Mouse (Mus musculus): ENCODE results near the gene Gm853.

DNA sequence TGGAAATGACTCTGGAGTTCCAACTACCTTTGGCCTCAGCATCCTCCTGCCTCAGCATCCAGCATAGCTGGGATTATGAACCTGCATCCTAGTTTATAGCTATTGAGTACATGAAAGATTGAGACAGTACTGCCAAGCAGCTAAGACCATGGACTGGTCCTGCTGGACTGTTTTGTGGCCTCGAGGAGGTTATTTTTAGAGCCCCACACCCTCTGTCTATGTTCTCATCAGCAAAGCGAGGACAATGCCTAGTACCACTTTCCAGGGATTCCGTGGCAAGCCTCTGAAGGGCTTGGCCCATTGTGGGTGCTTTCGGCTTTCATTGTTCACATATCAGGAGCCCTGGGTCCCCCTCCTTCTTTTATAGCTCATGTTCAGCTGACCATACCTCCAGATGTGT, 51.8 kb downstream of the Gm853 start:
- TF ChIP-seq POLR2A (IDR thresholded peaks at IDR 0.05; ENCODE audit: insufficient read depth, low read length): no peak
- TF ChIP-seq EP300 (IDR thresholded peaks at IDR 0.05; ENCODE audit: insufficient read depth, low read depth, low read length): no peak
